Mouse (Mus musculus) R1 (cell line): ENCODE results near the gene Dntt.

Experiments
- DNase-seq: peaks from one replicate; pipeline ENCODE4 v3.0.0-alpha.2; 2018; ENCODE audit warnings: low read depth, low spot score

Dntt gene

DNA sequence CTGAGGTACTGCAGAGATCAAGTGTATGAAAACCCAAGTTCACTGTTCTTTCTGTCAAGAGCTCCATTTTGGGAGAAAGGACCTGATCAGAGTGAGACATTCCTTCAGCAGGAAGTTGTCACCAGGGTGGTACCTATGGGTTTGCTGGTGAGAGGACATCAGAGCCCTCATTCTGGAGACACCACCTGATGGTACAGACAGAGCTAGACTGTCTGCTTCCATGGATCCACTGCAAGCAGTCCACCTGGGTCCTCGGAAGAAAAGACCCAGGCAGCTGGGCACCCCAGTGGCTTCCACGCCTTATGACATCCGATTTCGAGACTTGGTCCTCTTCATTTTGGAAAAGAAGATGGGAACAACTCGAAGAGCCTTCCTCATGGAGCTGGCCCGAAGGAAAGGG, at the start of gene Dntt:
Gene Dntt, plus strand, starts transcription at position 57 of the 400 bp plus-strand sequence.
- DNase-seq: no peak

DNA sequence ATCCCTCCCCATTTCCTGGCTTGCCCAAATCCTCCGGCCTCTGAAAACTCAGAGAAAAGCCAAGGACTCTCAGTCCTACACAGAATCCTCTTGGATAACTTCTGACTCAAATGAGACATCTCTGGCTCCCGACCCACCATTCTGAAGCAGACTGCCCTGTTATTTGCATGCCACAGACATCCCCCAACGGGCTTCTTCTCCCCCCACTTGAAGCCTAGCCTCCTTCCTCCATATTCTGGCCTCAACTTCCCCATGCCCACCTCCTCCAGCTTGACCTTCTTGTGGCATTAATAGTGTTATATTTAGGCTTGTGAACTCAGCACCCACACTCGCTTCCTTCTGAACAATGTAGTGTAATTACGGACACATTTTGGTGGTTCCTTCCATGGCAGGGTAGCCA, 48.4 kb upstream of the Dntt start:
- no peak for DNase-seq

DNA sequence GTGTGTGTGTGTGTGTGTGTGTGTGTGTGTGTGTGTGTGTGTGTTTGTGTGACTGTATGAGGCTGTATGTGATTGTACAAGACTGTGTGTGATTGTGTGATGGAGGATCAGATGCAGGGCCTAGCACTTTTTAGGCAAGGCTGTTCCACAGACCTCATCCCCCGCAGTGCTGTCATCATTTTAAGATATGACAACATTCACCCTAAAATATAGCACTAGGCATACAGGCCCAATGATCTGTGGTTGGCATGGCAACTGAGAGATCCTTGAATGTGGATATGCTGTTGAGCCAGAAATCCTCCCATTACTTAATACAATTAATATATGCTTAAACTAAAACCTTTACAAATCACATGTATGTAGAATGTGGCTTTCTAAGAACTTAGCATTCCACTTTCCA, 44.5 kb upstream of the Dntt start:
- no peak for DNase-seq

DNA sequence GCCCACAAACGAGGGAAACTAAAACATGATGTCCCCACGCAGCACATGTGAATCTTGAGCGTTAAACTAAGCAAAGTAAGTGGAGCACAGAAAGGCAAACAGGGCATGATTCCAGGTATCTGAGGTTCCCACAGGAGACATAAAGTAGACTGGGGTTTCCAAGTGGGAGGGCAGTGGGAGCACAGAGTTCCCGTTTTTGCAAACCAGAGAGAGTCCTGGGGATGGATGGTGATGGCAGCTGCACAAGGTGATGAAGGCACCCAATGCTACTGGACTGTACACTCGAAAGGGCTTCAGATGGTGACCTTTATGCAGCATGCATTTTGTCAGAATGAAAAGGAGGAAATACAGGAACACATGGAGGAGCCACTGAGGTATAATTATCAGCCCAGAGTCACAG, 40.2 kb upstream of the Dntt start:
- DNase-seq: no peak

DNA sequence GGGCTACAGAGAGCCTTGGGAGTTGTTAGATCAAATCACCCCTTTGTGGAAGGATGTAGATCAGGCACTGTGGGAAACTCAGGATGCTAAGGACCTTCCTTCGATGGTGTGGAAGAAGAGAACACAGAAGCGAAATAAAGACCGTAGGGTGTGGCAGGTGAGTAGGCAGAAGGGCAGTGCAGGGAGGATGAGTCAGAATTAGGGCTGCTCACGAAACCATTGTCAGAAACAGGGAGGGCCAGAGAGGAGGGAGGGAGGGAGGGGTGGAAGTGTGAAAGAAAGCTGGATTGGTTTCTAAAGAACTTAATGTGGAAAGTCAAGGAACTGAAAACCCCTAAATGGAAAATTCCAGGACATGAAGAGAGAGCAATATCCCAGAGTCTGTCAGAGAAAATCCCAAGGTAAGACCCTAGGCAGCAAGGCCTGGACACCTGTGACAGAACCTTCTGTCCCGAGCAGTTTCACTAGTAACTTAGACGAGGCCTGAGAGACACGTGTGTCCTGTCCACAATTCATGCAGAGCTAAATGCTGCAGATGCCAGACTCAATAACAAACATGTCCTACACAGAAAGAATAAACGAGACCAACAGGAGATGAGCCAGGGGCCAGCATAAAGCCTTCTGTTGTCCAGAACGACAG, 39.0 kb upstream of the Dntt start:
- DNase-seq: no peak

DNA sequence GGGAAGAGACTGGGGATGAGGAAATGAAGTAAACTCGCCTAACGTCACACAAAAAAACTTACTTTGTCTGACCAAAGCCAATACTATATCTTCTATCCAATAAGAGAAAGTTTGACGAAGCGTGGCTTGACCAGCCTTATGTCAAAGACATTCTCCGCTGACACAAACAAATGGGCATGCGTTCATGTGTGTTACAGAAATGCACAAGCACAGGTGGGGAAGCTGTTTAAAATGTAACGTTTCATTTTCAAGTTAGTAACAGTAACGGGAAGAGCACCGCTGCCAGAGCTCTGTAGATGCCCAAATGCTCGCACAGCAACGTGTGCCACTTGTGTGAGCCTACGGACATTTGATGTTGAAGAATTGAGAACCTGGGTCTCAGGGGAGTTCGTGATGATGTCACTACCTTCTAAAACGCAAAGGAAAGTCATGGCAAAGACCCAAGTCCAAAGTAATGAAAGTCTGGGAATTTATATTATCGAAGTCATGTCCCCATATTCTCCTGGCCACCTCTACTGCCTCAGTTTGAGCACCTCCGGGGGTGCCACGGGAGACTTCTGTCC, 38.2 kb upstream of the Dntt start:
- no peak for DNase-seq

DNA sequence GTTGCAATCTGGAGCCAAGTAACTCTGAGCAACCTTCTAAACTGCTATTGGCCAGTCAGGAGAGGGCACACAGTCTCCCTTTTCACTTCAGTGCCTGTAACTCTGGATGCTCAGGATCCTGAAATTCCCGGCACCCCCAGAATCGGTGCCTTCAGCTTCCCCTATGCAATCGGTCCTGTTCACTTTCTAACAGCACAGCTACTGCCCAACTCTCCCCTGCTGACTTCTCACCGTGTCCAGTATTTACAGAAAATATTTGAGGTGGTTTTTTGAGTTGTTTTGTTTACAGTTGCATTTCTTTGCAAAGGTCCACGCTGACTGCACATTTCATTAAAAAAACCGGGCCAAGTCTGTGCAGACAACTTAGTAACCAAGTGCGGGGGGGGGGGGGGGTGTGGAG, 37.4 kb upstream of the Dntt start:
- DNase-seq: no peak

DNA sequence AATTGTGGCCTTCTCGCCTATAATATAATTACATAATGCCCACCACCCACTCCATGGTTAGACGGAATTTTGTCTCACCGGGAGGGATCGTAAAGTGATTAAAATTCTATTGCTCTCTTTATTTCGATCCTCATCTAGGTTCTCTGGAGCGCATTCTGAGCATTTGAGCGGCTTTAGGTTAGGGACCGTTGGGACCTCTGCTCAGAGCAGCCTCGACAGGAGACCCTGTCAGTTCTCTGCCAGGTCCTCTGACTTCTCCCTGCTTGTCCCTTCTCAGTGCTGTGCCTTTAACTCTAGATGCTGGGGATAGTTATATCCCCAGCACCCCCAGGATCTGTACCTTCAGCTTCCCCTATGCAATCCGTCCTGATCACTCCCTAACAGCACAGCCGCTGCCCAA, 37.0 kb upstream of the Dntt start:
- no peak for DNase-seq

DNA sequence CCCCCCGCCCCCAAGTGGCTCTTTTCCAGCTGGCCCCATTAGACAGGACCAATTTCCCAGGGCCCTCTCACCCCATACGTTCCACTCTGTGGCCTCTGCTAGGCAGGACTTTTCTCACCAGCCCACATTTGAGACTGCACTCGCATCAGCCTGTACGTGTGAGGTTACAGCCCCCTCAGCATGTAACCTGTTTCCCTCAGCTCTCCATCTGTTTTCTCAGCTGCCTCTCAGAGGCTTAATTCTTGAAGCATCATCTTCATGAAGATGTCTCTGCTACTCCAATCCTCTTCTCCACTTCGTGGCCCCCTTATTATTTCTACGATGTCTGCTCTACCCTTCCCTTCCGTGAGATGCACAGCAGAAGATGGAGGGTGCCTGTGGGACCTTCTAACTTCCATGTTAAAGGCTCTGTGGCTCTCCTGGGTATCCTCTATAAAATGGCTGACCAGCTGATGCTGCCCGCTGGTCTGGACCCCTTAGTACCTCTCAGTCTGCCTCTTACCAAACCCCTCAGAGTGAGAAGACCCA, 36.5 kb upstream of the Dntt start:
- no peak for DNase-seq

DNA sequence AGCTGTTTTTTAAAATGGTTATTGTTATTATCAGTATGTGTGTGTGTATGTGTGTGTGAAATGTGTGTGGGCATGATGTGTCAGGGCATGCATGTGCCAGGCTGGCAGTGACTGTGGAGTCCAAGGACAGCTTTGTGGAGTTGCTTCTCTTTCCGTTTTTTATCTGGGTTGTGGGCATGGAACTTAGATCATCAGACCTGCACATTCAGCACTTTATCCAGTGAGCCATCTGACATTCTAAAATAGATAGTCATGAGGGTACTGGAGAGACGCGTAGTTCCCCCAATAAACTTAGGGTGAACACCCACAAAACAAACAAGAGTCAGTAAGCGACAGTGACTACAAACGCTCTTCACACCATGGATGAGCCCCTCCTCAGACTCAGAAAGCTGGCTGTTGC, 35.7 kb upstream of the Dntt start:
- DNase-seq: no peak

DNA sequence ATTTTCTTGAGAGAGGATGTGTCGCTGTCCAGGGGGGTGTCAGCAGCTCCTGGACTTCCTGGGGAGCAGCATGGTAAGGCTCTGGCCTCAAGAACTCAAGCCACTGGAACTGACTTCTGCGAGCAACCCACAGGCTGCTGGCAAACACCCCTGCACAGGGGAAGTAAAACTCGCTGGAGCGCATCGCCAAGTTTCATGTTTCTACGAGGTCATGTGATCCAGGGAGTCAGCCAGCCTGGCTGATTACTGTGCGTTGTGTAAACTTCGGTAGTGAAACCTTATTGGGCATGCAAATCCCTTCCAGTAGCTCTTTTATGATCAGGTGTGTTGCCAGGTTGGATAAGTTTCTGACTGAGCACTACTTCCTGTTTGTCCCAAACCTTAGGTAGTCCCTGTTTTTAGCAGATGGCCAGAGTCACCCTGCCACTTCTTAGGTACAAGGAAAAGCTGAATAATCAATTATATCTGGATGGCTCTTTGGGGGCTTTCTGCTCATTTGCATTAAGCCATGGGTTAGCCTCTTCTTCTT, 35.0 kb upstream of the Dntt start, which contains the start of gene Blnk:
Gene Blnk, minus strand, starts transcription at position 479 of the 529 bp plus-strand sequence.
- no peak for DNase-seq

DNA sequence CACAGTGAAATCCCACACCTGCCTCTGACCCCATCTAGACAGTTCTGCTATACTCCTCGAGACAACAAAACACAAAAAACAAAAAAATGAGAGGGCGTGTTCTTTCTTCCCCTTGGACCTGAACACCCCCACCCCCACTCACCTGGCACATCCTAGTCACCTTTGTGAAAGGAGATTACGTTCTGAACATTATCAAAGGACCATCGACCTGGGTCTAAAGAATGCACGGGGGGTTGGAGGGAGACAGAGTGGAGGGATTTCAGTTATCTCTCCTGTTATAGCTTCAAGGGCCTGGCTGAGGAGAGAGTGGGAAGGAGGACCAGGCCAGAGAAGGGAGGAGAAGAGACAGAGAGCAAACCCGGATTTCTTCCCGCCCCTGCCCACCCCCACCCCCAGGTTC, 34.2 kb upstream of the Dntt start:
- no peak for DNase-seq

DNA sequence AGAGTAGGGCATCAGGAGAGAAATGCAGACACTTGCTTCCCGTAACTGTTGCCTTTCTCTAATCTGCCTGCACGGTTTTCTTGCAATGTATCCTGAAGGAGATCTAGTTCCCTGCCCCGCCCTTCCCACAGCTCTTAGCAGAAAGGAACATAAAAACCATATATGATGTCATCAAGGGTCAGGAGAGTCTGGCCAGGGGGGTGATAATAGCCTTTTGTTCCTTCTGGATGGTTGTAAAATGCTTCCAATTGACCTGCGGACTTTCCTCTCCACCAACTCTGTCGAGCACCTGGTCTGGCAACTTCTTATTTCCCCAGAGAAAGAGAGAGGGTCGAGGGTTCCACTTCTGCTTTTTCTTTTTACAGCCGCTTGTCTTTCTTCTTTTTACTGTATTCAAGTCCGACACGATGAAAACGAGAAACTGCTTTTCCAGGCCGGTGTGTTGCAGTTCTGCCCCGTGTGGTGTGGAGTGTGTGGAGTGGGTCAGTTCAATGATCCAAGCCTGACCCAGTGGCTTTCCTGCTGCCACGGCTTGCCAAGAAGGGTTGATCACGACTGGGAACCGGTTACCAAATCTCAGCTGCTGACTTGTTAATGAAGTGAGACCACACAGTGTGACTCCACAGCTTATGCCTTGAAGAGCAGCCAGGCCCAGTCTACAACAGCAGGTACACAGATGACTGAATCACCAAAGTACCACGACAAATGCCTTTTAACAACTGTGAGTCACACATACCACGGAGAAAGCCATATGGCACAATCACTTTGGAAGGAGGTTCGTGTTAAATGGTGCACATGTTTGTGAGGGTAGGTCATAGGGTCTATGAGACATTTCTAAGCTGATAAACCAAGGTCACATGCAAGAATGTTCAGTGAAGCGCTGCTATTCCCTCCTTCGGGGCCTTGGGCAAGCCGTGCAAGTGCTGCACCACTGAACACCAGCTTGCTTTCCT, 33.4 kb upstream of the Dntt start:
- DNase-seq: peak; percentile 28

DNA sequence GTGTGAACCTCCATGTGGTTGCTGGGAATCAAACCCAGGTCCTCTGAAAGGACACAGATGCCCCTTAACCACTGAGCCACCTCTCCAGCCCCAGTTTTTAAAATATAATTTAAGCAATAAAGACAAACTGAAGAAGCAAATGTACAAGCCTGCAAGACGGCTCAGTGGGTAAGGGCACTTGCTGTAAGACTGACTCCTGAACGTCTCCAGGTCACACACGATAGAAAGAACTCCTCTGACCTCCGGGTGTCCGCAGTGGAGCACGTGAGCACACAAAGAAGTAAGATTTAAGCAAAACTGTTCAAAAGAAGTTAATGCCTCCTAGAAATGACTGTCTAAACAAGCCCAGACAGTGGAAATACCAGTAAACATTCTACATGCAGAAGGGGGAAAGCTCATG, 32.4 kb upstream of the Dntt start:
- no peak for DNase-seq

DNA sequence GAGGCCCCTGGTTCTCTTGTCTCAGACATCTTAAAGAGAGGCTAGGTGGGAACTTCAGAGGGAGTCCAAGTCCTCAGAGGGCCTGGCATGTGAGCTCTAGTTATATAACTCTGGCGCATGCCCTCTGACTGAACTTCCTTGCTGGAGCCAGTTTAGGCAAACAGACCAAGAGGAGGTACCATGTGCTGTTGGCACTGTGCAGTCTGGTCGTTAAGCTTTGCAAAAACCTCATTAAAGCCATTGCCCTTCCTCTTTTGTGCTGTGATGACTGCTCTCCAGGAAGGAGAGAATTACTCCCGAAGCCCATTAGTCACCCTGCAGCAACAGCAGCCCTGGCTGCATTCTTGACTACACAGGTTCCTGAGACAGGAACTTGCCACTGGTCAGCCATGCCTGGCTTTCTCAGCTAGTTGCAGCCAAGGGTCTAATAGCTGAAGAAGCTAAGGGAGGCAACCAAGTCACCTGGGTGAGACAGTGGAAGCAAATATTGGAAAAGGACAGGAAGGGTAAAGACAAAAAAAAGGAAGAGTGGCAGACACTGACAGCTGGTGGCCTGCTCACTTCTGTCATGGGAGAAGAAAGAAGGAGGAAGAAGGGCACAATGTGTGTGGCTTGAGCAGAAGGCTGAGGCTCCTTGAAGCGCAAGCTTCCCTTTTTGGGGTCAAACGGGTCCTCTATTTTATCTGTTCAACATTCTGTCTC, 30.5 kb upstream of the Dntt start:
- no peak for DNase-seq

DNA sequence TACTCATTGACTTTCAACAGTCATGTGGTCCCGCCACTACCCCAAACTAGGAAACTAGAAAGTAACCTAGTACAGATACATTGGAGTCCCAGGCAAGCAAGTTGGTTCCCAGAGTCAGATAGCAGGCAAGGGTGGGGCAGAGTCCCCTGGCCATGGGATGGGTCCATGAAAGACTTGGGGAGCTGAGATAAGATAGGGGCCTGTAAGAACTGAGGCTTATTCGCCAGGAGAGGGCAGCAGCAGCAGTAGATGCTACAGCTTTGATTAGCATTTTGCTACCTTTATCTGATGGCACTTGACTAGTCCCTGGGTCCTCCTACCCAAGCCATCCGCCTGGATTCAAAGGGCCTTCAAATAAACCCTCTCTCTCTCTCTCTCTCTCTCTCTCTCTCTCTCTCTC, 29.5 kb upstream of the Dntt start:
- DNase-seq: peak; percentile 26

DNA sequence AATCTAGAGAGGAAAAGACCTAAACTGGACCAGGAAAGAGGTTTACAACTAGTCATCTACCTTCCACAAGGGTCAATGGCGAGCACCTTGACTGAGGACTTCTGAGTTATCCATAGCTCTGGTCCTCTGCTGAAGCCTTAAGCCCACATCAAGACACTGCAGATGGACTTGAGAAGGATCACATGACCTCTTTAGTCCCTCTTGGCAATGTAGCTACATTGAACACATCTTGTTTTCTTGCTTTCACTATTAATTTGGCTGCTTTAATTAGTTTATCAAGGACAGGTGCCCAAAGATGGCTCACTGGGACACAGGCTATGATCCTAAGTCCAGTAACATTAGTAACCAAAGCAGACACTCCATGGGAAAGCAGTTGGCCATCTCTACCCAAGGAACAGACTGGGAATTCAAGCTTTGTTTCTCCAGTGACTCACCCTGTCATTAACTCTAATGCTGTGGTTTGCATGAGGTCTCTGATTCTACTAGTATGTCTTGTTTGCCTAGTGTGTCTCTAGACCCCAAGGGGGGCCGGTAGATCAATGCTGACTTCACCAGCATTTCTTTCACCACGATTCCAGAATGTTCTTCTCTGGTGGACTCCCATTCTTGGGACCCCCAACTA, 25.3 kb upstream of the Dntt start:
- no peak for DNase-seq

DNA sequence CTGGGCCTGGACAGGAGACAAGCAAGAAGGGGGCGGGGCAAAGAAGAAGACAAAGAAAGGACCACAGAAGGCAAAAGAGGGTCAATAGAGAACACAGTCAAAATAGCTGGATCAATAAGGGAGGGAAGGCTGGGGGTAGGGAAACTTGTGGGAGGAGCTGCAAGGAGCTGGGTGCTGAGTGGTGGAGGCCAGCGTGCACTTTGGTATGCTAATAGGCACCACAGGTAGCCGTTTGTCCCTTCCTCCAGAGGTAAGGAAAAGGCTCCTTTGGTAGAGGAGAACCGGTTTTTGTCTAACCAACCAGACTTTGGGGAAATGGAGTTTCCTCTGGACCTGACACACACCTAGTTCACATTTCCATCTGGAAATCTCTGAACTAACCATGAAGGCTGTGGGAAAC, 22.5 kb upstream of the Dntt start:
- DNase-seq: peak; percentile 73

DNA sequence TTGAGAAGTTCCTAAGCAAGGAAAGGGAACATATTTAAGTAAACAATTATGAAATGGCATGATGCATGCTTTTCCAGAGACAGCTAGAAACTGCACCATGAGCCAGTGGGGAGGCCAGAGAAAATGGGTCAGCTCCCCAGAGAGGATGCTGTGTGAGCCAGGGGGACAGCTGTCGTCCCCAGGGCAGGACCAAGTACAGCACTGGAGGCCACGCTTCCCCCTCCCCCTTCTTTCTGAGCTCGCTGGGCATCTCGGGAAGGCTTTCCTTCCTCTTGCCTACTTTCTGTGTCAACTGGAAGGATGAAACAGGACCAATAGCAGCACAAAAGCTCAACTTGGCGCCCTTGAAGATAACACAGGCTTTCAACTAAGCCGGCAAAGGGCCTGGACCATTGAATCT, 21.7 kb upstream of the Dntt start:
- DNase-seq: no peak

DNA sequence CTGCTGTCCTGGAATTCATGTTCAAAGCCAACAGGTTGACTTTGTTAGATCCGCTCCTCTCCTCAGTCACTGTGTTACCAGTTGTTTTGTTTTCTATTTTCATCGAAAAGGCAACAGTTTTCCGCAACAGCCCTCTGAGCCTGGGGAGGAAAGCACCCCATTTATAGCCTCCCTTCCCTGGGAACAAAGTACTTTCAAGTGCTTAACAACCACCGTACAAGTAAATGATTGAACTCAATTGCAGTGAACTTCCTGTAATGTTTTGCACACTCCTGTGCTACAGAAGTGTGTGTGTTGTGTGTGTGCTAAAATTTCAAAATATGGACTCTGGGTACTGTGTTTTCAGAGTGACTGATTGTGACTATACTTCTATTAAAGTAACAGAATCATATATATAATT, 21.3 kb upstream of the Dntt start:
- no peak for DNase-seq
